Mouse (Mus musculus) fat pad, adult 2 months (tissue): ENCODE data around the gene Ube2cbp.

Experiments
- DNase-seq: peaks from one replicate; pipeline ENCODE4 v3.0.0-alpha.2; 2011; ENCODE audit warnings: low read depth, low spot score; ENCODE audit errors: extremely low read depth

Ube2cbp gene

GRCm38 (mm10) chr9:86464151-86465105, at the start of gene Ube2cbp:
Ube2cbp (minus strand) TSS chr9:86464950.
- no peak for DNase-seq

GRCm38 (mm10) chr9:86514390-86514789, 49.6 kb upstream of the Ube2cbp start:
- DNase-seq: no peak

- no peak for DNase-seq
These were observed 49.0 kb upstream of the Ube2cbp start for GRCm38 (mm10) chr9:86513733-86514132.

GRCm38 (mm10) chr9:86507437-86507836, 42.7 kb upstream of the Ube2cbp start:
- DNase-seq: no peak

- DNase-seq: no peak
These were observed 34.3 kb upstream of the Ube2cbp start for GRCm38 (mm10) chr9:86499083-86499482.

GRCm38 (mm10) chr9:86496261-86496660, 31.5 kb upstream of the Ube2cbp start:
- no peak for DNase-seq

GRCm38 (mm10) chr9:86491740-86492139, 27.0 kb upstream of the Ube2cbp start:
- no peak for DNase-seq

- no peak for DNase-seq
These were observed 17.5 kb upstream of the Ube2cbp start for GRCm38 (mm10) chr9:86482236-86482635.

GRCm38 (mm10) chr9:86478414-86479093, 13.8 kb upstream of the Ube2cbp start:
- no peak for DNase-seq

- DNase-seq: no peak
These were observed 12.0 kb upstream of the Ube2cbp start for GRCm38 (mm10) chr9:86476763-86477162.

- no peak for DNase-seq
These were observed 11.2 kb upstream of the Ube2cbp start for GRCm38 (mm10) chr9:86475956-86476355.

- peak; percentile 37 for DNase-seq
These were observed 2.5 kb upstream of the Ube2cbp start, which contains the start of gene Dop1a for GRCm38 (mm10) chr9:86466990-86467870. Dop1a (plus strand) TSS chr9:86467154.

GRCm38 (mm10) chr9:86453626-86454025, 11.1 kb downstream of the Ube2cbp start:
- DNase-seq: no peak

GRCm38 (mm10) chr9:86451617-86452016, 13.1 kb downstream of the Ube2cbp start:
- DNase-seq: no peak

GRCm38 (mm10) chr9:86451094-86451493, 13.7 kb downstream of the Ube2cbp start:
- no peak for DNase-seq

- no peak for DNase-seq
These were observed 15.2 kb downstream of the Ube2cbp start for GRCm38 (mm10) chr9:86449581-86449980.

- no peak for DNase-seq
These were observed 17.3 kb downstream of the Ube2cbp start for GRCm38 (mm10) chr9:86447431-86447830.

GRCm38 (mm10) chr9:86446847-86447246, 17.9 kb downstream of the Ube2cbp start:
- DNase-seq: no peak

GRCm38 (mm10) chr9:86442248-86442647, 22.5 kb downstream of the Ube2cbp start:
- DNase-seq: no peak

- no peak for DNase-seq
These were observed 26.3 kb downstream of the Ube2cbp start for GRCm38 (mm10) chr9:86438337-86439009.
